ENCODE assay signal across 8 mouse cellular contexts in genomic region chr15:85480630-85481029, GRCm38 (mm10). TPM values are rescaled to one million over a fixed set of nuclear protein-coding genes. Genes with fewer than 3 reads are reported as not detected.
DNase-seq lines count a peak whose midpoint lies in the region; ATAC-seq and TF ChIP-seq lines count a peak whose summit lies in the region.

No protein-coding gene starts in this region.

- no peak for TF ChIP-seq POLR2A in testis, adult 2 months (IDR thresholded peaks at IDR 0.05; ENCODE audit: control insufficient read depth, low read depth, low read length)

- TF ChIP-seq CTCF in testis, adult 2 months (IDR thresholded peaks at IDR 0.05; ENCODE audit: control insufficient read depth, insufficient read depth, insufficient replicate concordance, low read depth, low read length): peak; percentile 11; the same call in 1 of the 2 replicates

- no peaks in the 10 kb centered on the region for H3K27me3 ChIP-seq in testis, adult 2 months (ENCODE audit: control insufficient read depth, insufficient read depth, low read length)
- no peaks in the 10 kb centered on the region for H3K27me3 ChIP-seq in hindbrain, embryonic 15.5 days
- no peaks in the 10 kb centered on the region for H3K27me3 ChIP-seq in midbrain, embryonic 14.5 days (ENCODE audit: control insufficient read depth, insufficient read depth, low read length)

- 34% methylated on average over 3 of the region's 3 CpGs for WGBS in hindbrain, embryonic 15.5 days
- WGBS in midbrain, embryonic 14.5 days: 37% methylated on average over 3 of the region's 3 CpGs

- no peak for ATAC-seq in CD4-positive, CD25-positive, alpha-beta regulatory T cell, adult 4 months
- peak; percentile 57 for ATAC-seq in hindbrain, embryonic 15.5 days (ENCODE audit: low FRiP score, low read depth)
- no peak; the same call in 1 of the 2 replicates for ATAC-seq in midbrain, embryonic 14.5 days (ENCODE audit: low FRiP score, low TSS enrichment)

- no peaks in the 10 kb centered on the region for H3K36me3 ChIP-seq in testis, adult 2 months (ENCODE audit: control insufficient read depth, insufficient read depth, low read length)
- H3K36me3 ChIP-seq in hindbrain, embryonic 15.5 days: no peaks in the 10 kb centered on the region
- H3K36me3 ChIP-seq in midbrain, embryonic 14.5 days (ENCODE audit: control insufficient read depth, insufficient read depth, low read length): no peaks in the 10 kb centered on the region

- H3K27ac ChIP-seq in testis, adult 2 months (ENCODE audit: control insufficient read depth, insufficient read depth, low read depth, low read length): no peak overlapping the region
- H3K27ac ChIP-seq in hindbrain, embryonic 15.5 days (replicated peaks): no peak overlapping the region
- H3K27ac ChIP-seq in midbrain, embryonic 14.5 days (replicated peaks; ENCODE audit: low read depth, low read length): no peak overlapping the region; the same call in 1 of the 2 replicates

- H3K4me2 ChIP-seq in hindbrain, embryonic 15.5 days: no peak overlapping the region
- H3K4me2 ChIP-seq in midbrain, embryonic 14.5 days (ENCODE audit: low read length): no peak overlapping the region

- DNase-seq in CD4-positive, CD25-positive, alpha-beta regulatory T cell, adult 2 months (ENCODE audit: low read depth, low spot score): peak; percentile 15
- no peak for DNase-seq in testis, postnatal 10 days (ENCODE audit: low spot score)
- peak; percentile 68 for DNase-seq in midbrain, embryonic 14.5 days
- DNase-seq in spleen, postnatal 14 days (ENCODE audit: low spot score in 2 of 2): no peak
- no peak for DNase-seq in spleen, postnatal 36 days (ENCODE audit: low spot score in 2 of 2)

- H3K9ac ChIP-seq in hindbrain, embryonic 15.5 days: no peak overlapping the region
- no peak overlapping the region for H3K9ac ChIP-seq in midbrain, embryonic 14.5 days (replicated peaks; ENCODE audit: low read length)

- no peaks in the 10 kb centered on the region for H3K4me1 ChIP-seq in testis, adult 2 months (ENCODE audit: control insufficient read depth, insufficient read depth, low read length)
- H3K4me1 ChIP-seq in hindbrain, embryonic 15.5 days (replicated peaks): peaks cover 7% of the 10 kb centered on the region
- H3K4me1 ChIP-seq in midbrain, embryonic 14.5 days (ENCODE audit: control insufficient read depth, insufficient read depth, low read length): peaks cover 6% of the 10 kb centered on the region; the same call in 1 of the 2 replicates

- H3K9me3 ChIP-seq in hindbrain, embryonic 15.5 days: no peaks in the 10 kb centered on the region
- H3K9me3 ChIP-seq in midbrain, embryonic 14.5 days (ENCODE audit: control insufficient read depth, low read length): no peaks in the 10 kb centered on the region

- H3K4me3 ChIP-seq in testis, adult 2 months (ENCODE audit: control insufficient read depth, low read depth, low read length): no peak overlapping the region
- H3K4me3 ChIP-seq in hindbrain, embryonic 15.5 days: no peak overlapping the region
- no peak overlapping the region for H3K4me3 ChIP-seq in midbrain, embryonic 14.5 days (replicated peaks; ENCODE audit: low read depth, low read length)

RNA-seq across cellular contexts. Expression of gene 7530416G11Rik, which starts 22.4 kb away (rescaled TPM):
- not detected for polyA plus RNA-seq in CD4-positive, CD25-positive, alpha-beta regulatory T cell, adult 4 months (2017; shearing (Covaris generic))
- 0.11 and 0.12 TPM in 2 replicates for polyA plus RNA-seq in testis, adult 2 months (2012; rRNA removed)
- not detected in 2 replicates for polyA plus RNA-seq in hindbrain, embryonic 15.5 days (2015; fragmentation: Nextera tagmentation; extraction: Ambion mirVana)
- not detected in 2 replicates for polyA plus RNA-seq in midbrain, embryonic 14.5 days (2014; fragmentation: Nextera tagmentation; extraction: Ambion mirVana)

Comparison
In these comparisons a context has a peak if more than half of its experiments do, and no peak if none do; other contexts are left out.
1. DNase-seq: peak in CD4-positive, CD25-positive, alpha-beta regulatory T cell, adult 2 months (single experiment) and midbrain, embryonic 14.5 days (single experiment); none in testis, postnatal 10 days (single experiment), spleen, postnatal 14 days (0 of 2) and spleen, postnatal 36 days (0 of 2).